Mouse (Mus musculus) layer of hippocampus, adult 2 months (tissue): ENCODE data around the gene Lnp1. TPM values are rescaled to one million over a fixed set of nuclear protein-coding genes. Genes with fewer than 3 reads are reported as not detected.
"Not testable (repeated sequence)": the region's sequence is repeated elsewhere in the genome, so short reads cannot be mapped to it uniquely, and the experiment has no call there.

Experiments used
- DNase-seq, 2 experiments: peaks; one replicate each; pipeline ENCODE4 v3.0.0; 2022; ENCODE audit warnings: low spot score in 2 of 2
- H3K27ac ChIP-seq: fragments of 200-600 bp; 2 replicates; pipeline ENCODE4 v1.8.1; 2022
- H3K4me3 ChIP-seq: fragments of 200-600 bp; 2 replicates; pipeline ENCODE4 v1.8.1; 2022; ENCODE audit warnings: mild to moderate bottlenecking
- CTCF ChIP-seq: fragments of 200-600 bp; conservative IDR thresholded peaks from 2 replicates; pipeline ENCODE4 v1.8.1; 2022; ENCODE audit warnings: antibody characterized with exemption, mild to moderate bottlenecking, moderate library complexity
- long read RNA-seq, 2 experiments: library from polyadenylated mRNA; stranded (forward); transcript quantifications; one replicate each; pipeline ENCODE4 v2.0.0; 2021; ENCODE audit warnings: borderline mapping rate in 2 of 2
- total RNA-seq, 2 experiments: library from RNA; stranded (reverse); gene quantifications; 2 replicates each; pipeline ENCODE4 v1.2.3; 2021

Lnp1 gene
- total RNA-seq, result 1 to 10 TPM; 2.0 to 2.1 TPM
- long read RNA-seq, experiment 1, partial matches to known transcripts, result 0 of 2 reads
- long read RNA-seq, experiment 1, other reads (novel, unspliced or antisense), result 0 of 2 reads
- long read RNA-seq, experiment 2, result 0 reads

DNA sequence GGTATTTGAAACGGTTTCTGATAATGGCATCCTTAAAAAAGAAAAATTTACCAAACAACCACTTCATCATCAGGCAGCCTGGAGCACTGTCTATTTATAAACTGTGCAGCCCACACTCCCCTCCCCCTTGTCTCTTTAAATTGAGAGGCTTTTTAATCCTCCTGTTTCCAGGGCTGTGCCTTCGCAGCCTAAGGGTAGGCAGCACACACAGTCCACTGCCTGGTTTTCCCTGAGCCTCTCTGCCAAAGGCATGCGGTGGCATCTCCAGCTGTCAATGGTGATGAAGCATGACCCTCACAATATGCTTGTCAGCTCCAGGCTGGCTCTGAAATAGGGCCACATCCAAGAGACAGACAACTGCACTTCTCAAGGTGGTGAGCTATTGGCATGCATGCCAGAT lies at the start of gene Lnp1:
TSS of gene Lnp1 (minus strand) at position 39 of the 400 bp plus-strand sequence.
- TF ChIP-seq CTCF, result no peak
- Histone ChIP-seq H3K4me3 (no peak within 1 kb of the TSS), H3K27ac (peak within 1 kb of the TSS; percentile 51)
- peak; percentile 7 to 17 for DNase-seq

GRCm38 (mm10) chr16:56974646-56975045 lies 46.8 kb upstream of the Lnp1 start:
- no peak for TF ChIP-seq CTCF
- no peak for DNase-seq
- H3K4me3 ChIP-seq, result no peak overlapping the region
- H3K27ac ChIP-seq, result no peak overlapping the region

DNA sequence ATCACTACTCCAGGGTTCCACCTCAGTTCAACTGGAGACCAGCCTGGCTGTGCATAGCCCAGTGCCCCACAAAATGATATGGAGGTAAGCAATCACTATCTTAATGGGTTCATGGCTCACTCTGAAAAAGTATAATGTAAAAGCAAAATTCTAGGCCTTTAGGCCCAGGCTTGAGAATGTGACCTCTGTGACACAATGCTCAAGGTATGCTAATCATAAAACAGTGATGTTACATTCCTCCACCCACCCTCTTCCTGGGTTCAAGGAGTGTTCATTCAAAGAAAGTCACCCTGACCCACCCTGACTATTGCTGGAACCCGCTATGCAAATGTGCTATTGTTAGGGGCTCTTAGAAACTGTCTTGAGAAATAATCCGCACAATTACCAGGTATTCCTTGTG lies 30.4 kb upstream of the Lnp1 start:
- H3K27ac ChIP-seq, DNase-seq, H3K4me3 ChIP-seq: not testable (repeated sequence)

DNA sequence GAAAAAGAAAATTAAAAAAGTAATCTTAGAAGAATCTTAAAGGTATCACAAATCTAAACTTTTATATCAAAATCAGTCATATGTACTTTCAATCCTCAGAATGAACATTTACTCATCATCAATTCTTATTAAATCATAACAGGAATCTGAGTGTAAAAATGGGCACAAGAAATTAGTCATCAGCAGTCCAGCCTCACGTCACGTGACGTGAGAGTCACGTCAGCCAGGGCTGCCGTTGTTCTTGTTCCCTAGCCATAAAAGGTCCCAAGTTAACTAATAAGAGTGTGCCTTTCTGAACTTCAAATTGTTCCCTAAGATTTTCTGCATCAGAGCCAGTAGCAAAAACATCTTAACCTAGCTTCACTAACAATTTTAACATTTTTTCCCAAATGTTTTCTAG lies 21.2 kb upstream of the Lnp1 start:
- no peak for DNase-seq
- TF ChIP-seq CTCF, result no peak
- Histone ChIP-seq H3K27ac (no peak overlapping the region), H3K4me3 (no peak overlapping the region)

GRCm38 (mm10) chr16:56942341-56942740 lies 14.5 kb upstream of the Lnp1 start:
- no peak for DNase-seq
- Histone ChIP-seq H3K4me3 (no peak overlapping the region), H3K27ac (no peak overlapping the region)
- TF ChIP-seq CTCF, result no peak

GRCm38 (mm10) chr16:56920102-56920657 lies 7.7 kb downstream of the Lnp1 start:
- peak; percentile 23 to 33 for DNase-seq
- no peak overlapping the region for H3K4me3 ChIP-seq
- TF ChIP-seq CTCF, result peak; percentile 88
- no peak overlapping the region for H3K27ac ChIP-seq

GRCm38 (mm10) chr16:56917230-56917629 lies 10.6 kb downstream of the Lnp1 start:
- no peak for DNase-seq
- no peak overlapping the region for H3K4me3 ChIP-seq
- no peak for TF ChIP-seq CTCF
- H3K27ac ChIP-seq, result no peak overlapping the region

DNA sequence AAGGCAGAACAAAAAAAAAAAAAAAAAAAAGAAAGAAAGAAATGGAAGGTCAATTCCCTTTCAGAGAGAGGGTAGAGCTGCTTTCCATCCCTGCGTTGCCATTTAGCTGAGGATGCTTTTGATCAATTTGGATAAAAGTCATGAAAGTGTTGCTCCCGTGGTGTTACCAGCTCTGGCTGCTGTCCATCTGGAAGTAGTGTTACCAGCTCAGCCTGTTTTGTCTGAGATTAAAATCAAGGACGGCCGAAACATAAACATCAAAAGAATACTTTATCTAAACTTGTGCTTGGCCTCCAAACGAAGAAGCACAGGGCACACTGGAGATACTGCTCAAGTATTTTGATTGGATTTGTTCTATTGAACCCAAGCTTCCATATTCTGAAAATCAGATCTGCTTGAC lies 18.9 kb downstream of the Lnp1 start:
- no peak for TF ChIP-seq CTCF
- Histone ChIP-seq H3K4me3 (no peak overlapping the region), H3K27ac (no peak overlapping the region)
- DNase-seq, result no peak

DNA sequence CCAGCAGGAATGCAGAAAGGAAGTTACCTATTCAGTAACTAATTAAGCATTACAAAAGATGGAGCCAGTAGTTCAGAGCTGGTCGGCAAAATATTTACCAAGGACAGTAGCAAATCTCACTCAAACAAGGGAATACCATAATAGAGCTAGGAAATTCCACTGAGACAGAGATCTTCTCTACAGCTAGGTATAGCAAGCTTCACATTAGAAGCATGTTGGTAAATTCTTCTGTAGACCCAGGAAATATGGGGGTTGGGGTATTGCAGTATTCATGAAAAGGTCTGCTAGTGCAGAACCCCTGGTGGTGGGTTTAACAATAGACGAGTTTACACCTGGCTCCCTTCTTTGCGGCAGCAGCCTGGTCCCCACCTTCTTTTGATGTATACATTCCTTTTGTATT lies 25.7 kb downstream of the Lnp1 start:
- H3K4me3 ChIP-seq, result not testable (repeated sequence)

DNA sequence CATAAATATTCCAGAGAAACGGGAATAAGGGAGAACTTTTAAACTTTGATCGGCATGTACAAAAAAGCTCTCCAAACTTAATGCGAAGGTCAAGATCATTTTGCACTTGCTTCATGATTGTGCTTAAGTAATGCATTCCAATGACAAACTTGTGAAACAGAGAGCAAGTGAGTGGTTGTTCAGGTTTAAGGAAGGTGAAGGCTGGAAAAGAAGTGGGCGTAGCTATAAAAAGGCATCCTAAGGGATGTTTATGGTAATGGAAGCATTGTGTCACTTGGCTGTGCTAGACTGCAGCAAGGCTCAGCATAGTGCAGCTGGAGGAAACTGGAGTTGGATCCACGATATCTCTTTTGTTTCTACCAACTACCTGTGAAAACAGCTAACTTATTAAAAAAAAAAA lies 36.3 kb downstream of the Lnp1 start:
- DNase-seq, result no peak
- Histone ChIP-seq H3K4me3 (no peak overlapping the region), H3K27ac (no peak overlapping the region)
- no peak for TF ChIP-seq CTCF

More for the DNA sequence above, 25.7 kb downstream of the Lnp1 start:
- not testable (repeated sequence) for H3K27ac ChIP-seq, DNase-seq

DNA sequence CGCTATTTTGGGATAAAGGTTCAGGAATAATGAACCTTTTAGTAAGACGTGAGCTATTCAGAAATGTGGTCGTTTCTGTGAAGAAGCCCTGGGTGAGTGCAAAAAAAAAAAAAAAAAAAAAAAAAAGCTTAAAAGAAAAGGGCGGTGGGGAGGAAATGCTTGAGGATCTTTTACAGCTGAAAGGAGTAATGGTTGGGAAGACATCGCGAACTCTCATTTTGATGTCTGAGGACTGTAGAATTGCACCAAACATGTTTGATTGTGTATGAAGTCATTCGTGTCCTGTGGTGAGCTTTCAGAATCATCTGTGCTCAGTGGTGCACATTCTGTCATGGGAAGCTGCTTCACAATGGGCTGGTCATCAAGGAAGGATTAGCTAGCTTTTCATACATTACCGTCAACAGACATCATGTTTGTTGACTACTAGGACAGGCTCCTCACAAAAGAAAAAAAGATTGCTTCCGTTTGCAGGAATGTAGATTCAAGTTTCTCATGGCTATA lies 41.2 kb downstream of the Lnp1 start:
- DNase-seq, result no peak
- TF ChIP-seq CTCF, result no peak
- Histone ChIP-seq H3K27ac (no peak overlapping the region), H3K4me3 (peak overlapping the region; percentile 58; the same call in 1 of the 2 replicates)

DNA sequence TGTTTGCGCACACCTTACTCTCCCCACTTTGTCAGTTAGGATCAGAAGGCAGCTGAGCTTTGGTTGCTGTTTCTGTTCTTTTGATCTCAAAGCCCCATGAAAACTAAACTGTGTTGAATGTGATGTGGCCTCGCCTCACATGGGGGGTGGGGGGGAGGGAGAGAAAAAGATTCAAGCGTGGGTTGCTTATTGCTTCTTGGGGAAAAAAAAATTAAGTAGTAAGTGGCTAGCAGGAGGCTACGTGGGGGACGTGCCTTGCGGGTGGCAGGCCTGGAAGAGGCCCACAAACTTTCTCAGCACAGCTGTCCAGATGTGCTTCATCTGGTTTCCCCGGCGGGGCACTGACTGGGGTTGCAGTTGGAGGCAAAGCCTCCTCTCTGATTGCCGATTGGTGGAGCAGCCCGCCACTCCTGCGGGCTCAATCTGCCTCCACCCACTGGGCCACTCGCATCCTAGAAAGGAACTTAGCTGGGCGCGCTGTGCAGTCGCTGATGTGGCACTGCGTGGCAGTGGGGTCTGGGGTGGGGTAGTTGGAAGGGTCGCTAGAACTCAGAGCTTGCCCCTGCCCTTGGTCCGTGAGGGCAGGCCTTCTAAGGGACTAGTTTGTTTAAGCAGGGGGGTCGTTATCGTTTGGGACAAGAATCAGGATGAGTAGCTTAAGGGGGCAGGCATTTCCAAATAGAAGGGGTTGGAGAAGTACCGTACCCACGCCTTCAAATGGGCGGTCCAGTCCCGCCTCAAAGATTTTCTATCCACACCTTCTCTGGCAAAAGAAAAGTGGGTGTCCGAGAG lies 41.8 kb downstream of the Lnp1 start, which contains the start of gene Tmem45a:
TSS of gene Tmem45a (minus strand) at position 343 of the 792 bp plus-strand sequence.
- peak; percentile 41 to 63 for DNase-seq
- H3K4me3 ChIP-seq, result peak within 1 kb of the TSS; percentile 58
- H3K27ac ChIP-seq, result no peak within 1 kb of the TSS
- TF ChIP-seq CTCF, result no peak

DNA sequence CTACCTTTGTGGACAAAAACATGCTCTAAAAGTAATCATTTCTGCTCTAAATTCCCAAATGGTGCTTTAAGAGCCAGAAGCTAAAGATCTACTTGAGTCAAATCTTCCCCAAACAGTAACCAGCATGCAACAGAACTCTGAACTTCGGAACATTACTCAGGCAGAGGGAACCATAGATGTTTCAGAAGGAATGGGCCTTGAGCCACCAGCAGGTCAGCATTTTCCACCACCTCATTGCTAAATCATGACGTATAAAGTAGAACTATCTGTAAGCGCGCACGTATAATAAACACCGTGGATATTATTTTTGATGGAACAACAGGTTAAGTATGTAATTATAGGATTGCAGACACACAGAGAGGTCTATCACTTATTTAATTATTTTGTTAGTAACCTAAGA lies 43.0 kb downstream of the Lnp1 start:
- DNase-seq, result no peak
- Histone ChIP-seq H3K27ac (no peak overlapping the region), H3K4me3 (no peak overlapping the region)
- TF ChIP-seq CTCF, result no peak
